Mouse (Mus musculus) adrenal gland, postnatal 10 days (tissue): ENCODE data around the gene Snupn. TPM values are rescaled to one million over a fixed set of nuclear protein-coding genes. Genes with fewer than 3 reads are reported as not detected.

Experiments used
- DNase-seq: peaks from one replicate; pipeline ENCODE4 v3.0.0; 2021; ENCODE audit warnings: mixed read lengths
- total RNA-seq, 2 experiments: library from RNA; stranded (reverse); gene quantifications; 2 replicates each; pipeline ENCODE4 v1.2.3; 2021

The Snupn gene
- total RNA-seq, 2 experiments from 2014 or later, result 9.7 to 11.4 TPM

GRCm38 (mm10) chr9:57003011-57003410, 52.3 kb downstream of the Snupn start:
- peak; percentile 45 for DNase-seq

GRCm38 (mm10) chr9:57012393-57012792, 61.7 kb downstream of the Snupn start:
- DNase-seq, result no peak

- DNase-seq, result no peak
Observed at GRCm38 (mm10) chr9:57012895-57013294, 62.2 kb downstream of the Snupn start.

- DNase-seq, result no peak
Observed at GRCm38 (mm10) chr9:57013756-57014155, 63.1 kb downstream of the Snupn start.

- no peak for DNase-seq
Observed at GRCm38 (mm10) chr9:57014766-57015165, 64.1 kb downstream of the Snupn start.

- no peak for DNase-seq
Observed at GRCm38 (mm10) chr9:57017631-57018030, 67.0 kb downstream of the Snupn start.

GRCm38 (mm10) chr9:57031756-57032155, 81.1 kb downstream of the Snupn start:
- DNase-seq, result no peak

Other genes starting within 250 kb of the Snupn start
- 1 to 10 TPM; 2.6 to 5.1 TPM for gene Lingo1, start 154.4 kb upstream of the Snupn start, total RNA-seq
- gene Odf3l1, start 86.2 kb upstream of the Snupn start, total RNA-seq, result 1 to 10 TPM; 2.0 to 3.2 TPM
- gene Cspg4, start 85.8 kb upstream of the Snupn start, total RNA-seq, result 10 to 100 TPM; 14.8 to 20.7 TPM
- 10 to 100 TPM; 16.6 to 19.5 TPM for gene Snx33, start 22.5 kb upstream of the Snupn start, total RNA-seq
- 10 to 100 TPM; 84.4 to 87.6 TPM for gene Imp3, start 13.4 kb upstream of the Snupn start, total RNA-seq
- 10 to 100 TPM; 39.3 to 41.1 TPM for gene Ptpn9, start 44.0 kb downstream of the Snupn start, total RNA-seq
- 10 to 100 TPM; 53.0 to 59.1 TPM for gene Sin3a, start 121.2 kb downstream of the Snupn start, total RNA-seq
- gene Man2c1, start 179.8 kb downstream of the Snupn start, total RNA-seq, result 100 to 1,000 TPM in 1 of 2 experiments, 10 to 100 TPM in 1; 84.2 to 121 TPM
- gene Neil1, start 197.4 kb downstream of the Snupn start, total RNA-seq, result 10 to 100 TPM; 11.4 to 13.1 TPM
- gene Commd4, start 207.5 kb downstream of the Snupn start, total RNA-seq, result 10 to 100 TPM; 48.8 to 57.6 TPM